Mouse (Mus musculus) right cerebral cortex, postnatal 25 days (tissue): Measurements from ENCODE around the gene Lefty1.
"Not testable (repeated sequence)": the region's sequence is repeated elsewhere in the genome, so short reads cannot be mapped to it uniquely, and the experiment has no call there.

ENCODE experiments used
- DNase-seq: peaks from one replicate; pipeline ENCODE4 v3.0.0; 2022

The Lefty1 gene

DNA sequence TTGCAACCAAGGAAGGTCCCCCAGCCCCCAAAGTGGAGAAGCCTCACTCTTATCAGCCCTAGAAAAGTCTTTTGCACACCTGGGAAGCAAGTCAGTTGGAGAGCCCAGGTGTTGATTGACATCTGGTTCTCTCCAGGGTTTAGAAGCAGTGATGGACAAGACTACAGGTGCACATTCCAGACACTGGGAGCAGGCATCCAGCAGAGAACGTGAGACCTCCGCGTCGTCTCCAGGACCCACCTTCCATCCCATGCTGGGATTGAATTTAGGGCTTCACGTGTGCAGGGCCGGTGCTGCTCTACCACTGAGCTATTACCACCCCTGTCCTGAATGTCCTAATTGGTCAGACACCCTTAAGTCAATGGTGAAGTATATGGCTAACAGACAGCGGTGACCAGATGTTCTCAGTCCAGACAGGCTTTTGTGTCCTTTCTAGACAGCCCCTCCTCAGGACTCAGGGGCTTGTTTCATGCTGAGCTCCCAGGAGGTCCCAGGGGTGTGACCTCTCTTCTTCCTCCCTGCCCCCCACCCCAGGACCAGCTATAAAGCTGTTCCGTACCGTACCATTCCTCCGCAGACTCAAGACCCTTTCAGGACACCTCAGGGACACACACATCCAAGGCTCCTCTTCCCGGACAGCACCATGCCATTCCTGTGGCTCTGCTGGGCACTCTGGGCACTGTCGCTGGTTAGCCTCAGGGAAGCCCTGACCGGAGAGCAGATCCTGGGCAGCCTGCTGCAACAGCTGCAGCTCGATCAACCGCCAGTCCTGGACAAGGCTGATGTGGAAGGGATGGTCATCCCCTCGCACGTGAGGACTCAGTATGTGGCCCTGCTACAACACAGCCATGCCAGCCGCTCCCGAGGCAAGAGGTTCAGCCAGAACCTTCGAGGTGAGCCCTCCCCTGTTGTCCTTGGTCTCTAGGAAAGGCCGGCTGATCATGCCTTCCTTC, at the start of gene Lefty1:
Gene Lefty1 (plus strand): TSS at position 556 of the 953 bp plus-strand sequence.
- no peak for DNase-seq

DNA sequence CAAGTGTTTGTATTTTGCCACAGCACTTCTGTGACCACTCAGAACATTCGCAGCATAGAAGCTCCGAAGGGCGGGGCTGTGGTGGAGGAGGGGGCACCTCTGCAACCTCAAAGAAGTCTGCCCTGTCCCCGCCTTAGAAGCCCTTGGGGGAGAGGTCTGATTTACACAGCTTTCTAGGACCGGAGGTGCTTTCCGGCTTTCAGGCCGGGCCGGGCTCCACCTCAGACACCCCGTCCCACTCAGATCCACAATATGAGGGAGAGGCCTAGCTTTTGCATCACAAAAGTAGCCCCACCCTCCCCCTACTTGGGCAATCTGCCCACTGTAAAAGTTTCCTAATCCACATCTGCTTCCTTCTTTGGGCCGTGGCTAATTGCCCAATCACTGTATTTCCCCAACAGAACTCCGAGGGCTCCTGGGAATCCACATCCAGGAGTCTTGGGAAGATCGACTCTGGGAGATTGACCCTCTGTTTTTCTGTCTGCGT, 46.2 kb upstream of the Lefty1 start:
- no peak for DNase-seq

GRCm38 (mm10) chr1:180889172-180889571, 45.6 kb upstream of the Lefty1 start:
- DNase-seq: no peak

- DNase-seq: no peak
Observed at GRCm38 (mm10) chr1:180889841-180890240, 45.0 kb upstream of the Lefty1 start.

DNA sequence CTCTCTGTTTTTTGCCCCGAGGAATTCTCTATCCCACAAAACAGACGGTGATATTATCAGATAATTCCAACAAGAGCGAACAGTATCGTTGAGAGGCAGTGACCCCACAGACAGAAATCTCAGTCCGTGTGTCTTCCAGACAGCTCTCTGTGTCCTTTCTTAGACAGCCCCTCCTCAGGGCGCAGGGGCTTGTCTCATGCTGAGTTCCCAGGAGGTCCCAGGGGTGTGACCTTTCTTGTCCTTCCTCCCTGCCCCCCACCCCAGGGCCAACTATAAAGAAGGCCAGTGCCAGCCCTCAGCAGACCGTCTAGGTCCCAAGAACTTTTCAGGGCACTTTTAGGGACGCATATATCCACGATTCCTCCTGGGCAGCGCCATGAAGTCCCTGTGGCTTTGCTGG, 42.0 kb upstream of the Lefty1 start, which contains the start of gene Lefty2:
Gene Lefty2 (plus strand): TSS at position 301 of the 400 bp plus-strand sequence.
- DNase-seq: no peak

DNA sequence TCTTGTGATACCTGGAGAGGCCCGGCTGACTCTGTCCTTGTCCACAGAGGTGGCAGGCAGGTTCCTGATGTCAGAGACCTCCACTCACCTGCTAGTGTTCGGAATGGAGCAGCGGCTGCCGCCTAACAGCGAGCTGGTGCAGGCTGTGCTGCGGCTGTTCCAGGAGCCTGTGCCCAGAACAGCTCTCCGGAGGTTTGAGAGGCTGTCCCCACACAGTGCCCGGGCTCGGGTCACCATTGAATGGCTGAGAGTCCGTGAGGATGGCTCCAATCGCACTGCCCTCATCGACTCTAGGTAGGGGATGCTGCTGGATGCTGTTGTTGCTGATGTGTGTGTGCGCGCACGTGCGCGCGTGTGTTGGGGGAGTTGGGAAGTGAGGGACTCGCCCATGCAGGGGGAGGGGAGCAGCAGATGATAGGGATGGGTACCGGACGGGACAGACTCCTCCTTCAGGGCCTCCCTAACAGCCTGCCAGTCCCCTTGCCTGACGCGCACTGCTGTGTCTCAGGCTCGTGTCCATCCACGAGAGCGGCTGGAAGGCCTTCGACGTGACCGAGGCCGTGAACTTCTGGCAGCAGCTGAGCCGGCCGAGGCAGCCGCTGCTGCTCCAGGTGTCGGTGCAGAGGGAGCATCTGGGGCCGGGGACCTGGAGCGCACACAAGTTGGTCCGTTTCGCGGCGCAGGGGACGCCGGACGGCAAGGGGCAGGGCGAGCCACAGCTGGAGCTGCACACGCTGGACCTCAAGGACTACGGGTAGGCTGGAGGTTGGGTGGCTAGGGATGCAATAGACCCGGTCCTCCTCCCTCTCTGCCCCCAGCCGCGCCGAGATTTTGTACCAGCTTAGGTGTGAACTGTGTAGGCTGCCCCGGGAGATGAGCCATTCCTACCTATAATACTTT, 40.5 kb upstream of the Lefty1 start:
- DNase-seq: not testable (repeated sequence)

- no peak for DNase-seq
Observed at GRCm38 (mm10) chr1:180901107-180901506, 33.7 kb upstream of the Lefty1 start.

- DNase-seq: no peak
Observed at GRCm38 (mm10) chr1:180902915-180903314, 31.9 kb upstream of the Lefty1 start.

- DNase-seq: no peak
Observed at GRCm38 (mm10) chr1:180903666-180904038, 31.2 kb upstream of the Lefty1 start.

DNA sequence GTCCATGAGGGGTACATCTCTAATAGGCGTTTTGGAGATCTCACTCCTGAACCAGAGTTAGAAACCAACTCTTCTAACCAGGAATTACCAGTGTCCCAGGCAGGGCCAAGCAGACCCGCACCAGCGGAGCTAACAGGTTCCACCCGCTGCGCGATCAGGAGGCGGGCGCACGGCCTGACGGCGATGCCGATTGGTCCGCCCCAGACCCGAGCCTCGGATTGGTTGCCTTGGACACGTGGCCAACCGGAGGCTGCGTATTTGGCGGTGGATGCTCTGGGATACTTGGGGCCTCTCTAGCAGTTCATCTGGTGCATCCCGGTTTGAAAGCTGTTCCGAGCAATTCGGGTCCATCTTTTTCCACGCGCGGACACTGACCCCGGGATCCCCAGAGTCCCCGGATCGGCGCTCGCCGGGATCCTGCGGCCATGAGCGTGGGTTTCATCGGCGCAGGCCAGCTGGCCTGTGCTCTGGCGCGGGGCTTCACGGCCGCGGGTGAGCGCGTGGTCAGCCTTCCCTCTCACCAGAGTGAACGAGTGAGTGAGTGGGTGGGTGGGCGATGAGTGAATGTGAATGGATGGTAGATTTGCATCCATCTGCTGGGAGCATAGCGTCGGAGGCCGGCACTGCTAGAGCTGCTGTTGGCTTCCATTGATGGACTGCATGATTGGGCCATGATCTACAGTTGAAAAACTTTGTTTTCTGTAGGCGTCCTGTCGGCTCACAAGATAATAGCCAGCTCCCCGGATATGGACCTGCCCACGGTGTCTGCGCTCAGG, 30.6 kb upstream of the Lefty1 start, which contains the start of gene Pycr2:
Gene Pycr2 (plus strand): TSS at position 255 of the 776 bp plus-strand sequence.
- peak; percentile 94 for DNase-seq

DNA sequence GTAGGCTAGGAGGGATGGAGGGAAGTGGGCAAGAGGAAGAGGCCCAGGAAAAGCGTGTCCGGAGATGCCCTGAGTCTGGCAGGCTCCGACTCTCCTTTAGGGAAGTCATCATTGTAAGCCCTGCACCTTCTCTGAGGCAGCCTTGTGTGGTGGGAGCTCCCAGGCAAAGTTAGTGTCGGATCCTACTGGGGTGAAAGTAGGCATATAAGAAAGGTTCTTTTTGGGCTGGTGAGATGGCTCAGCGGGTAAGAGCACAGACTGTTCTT, 30.1 kb upstream of the Lefty1 start:
- no peak for DNase-seq

GRCm38 (mm10) chr1:180905307-180905706, 29.5 kb upstream of the Lefty1 start:
- DNase-seq: no peak

- no peak for DNase-seq
Observed at GRCm38 (mm10) chr1:180905876-180906275, 28.9 kb upstream of the Lefty1 start.

GRCm38 (mm10) chr1:180906461-180907147, 28.2 kb upstream of the Lefty1 start:
- DNase-seq: no peak

- no peak for DNase-seq
Observed at GRCm38 (mm10) chr1:180911138-180911537, 23.7 kb upstream of the Lefty1 start.

DNA sequence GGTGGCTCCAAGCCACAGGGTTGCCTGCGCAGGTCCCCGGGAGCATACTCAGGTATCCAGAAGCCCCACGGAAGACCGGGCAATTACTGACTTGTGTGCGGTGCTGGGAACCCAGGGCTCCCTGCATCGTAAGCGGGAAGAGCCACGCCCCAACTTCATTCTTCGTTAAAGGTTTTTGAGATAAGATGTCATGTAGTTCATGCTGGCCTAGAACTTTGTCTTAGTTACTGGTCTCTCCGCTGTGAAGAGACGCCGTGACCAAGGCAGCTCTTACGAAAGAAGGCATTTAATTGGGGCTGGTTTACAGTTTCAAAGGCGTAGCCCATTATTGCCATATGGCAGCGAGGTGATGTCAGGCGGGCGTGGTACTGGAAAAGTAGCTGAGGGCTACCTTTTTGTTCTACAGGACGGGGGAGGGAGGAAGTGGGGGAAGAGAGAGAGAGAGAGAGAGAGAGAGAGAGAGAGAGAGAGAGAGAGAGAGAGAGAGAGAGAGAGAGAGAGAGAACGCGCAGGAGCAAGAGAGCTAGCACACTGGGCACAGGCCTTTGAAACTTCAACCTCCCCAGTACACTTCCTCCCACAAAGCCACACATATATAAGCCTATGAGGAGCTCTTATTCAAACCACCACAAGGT, 23.1 kb upstream of the Lefty1 start:
- no peak for DNase-seq

DNA sequence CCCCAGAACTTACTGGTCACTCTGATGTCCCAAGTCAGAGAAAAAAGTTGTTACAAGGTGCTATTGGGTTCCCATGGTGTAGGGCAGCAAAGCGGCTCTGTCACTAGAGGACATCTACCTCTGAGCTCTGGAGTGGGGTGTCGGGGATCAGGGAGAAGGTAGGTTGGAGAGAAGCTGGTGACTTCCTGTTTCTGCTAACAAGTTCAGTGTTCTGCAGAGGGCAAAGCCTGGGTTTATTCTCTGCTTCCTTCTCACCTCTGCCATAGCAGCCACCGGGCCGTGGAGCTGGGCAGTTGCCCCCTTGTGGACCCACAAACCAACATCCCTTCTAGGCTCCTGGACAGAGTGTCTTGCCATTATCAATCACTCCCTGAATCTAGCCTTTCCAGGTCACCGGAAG, 22.0 kb upstream of the Lefty1 start:
- no peak for DNase-seq

DNA sequence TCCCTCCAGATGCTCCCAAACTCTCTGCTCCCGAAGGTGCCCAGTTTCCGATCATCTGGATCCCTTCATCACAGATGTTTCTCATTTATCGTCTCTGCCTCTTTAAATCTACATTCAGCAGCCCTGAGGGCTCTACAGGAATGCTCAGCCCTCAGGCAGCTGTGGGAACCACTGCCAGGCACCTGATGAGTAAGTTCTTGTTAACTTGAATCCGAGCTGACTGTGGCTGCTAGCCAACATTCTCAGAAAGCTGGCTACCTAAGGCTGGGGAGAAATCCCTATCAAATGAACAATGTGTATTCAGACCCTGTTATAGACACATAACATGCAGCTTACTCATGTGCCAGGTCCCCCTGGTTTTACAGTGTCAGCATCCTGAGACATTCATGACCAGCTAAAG, 21.0 kb upstream of the Lefty1 start:
- DNase-seq: no peak

GRCm38 (mm10) chr1:180916425-180916824, 18.4 kb upstream of the Lefty1 start:
- DNase-seq: no peak

DNA sequence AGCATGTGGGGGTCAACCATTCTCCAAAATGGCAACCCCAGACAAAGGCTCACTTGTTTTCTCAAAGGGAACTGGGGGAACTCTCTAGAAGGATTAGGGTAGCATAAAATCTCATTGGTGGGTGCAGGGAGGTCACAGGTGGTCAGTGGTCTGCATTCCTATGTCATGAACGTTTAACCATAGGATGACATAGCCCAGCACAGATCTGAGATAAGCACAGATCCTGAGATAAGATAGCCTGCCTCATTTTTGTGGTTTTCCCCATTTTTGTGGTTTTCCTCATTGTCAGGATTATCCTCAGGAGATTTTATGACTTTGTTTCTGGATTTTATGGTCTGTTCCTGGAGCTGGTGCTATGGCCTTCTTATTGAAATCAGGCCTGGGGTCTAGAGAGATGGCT, 17.8 kb upstream of the Lefty1 start:
- no peak for DNase-seq

- no peak for DNase-seq
Observed at GRCm38 (mm10) chr1:180919686-180920085, 15.1 kb upstream of the Lefty1 start.
